ENCODE assay signal across 15 mouse cellular contexts in genomic region chr17:73255801-73256200, GRCm38 (mm10).
"Had no signal": no experiment of that assay in that cellular context is flagged by ENCODE, and none has a peak within 500 bp of the region (broad histone marks: within the 10 kb centered on the region; RNA-seq: fewer than 3 reads in every experiment).

No protein-coding gene starts in this region.

- ATAC-seq: midbrain, embryonic 13.5 days; midbrain, embryonic 15.5 days had no signal

- H3K27ac ChIP-seq: macrophage; midbrain, embryonic 13.5 days; midbrain, embryonic 15.5 days; neural tube, embryonic 12.5 days; stomach, embryonic 15.5 days; stomach, postnatal 0 days had no signal

- H3K4me3 ChIP-seq: megakaryocyte, embryonic 14.5 days; midbrain, embryonic 13.5 days; midbrain, embryonic 15.5 days; neural tube, embryonic 12.5 days; stomach, embryonic 15.5 days had no signal

- DNase-seq: lung, adult 18-20 months; lung, embryonic 14.5 days; lung, postnatal 10 days; lung, postnatal 36 days; right cerebral cortex, postnatal 14 days; thymus, adult 18-20 months; thymus, postnatal 14 days; thymus, postnatal 36 days had no signal
